Comparison of ENCODE assay signal across 8 mouse cellular contexts in the genomic region with DNA sequence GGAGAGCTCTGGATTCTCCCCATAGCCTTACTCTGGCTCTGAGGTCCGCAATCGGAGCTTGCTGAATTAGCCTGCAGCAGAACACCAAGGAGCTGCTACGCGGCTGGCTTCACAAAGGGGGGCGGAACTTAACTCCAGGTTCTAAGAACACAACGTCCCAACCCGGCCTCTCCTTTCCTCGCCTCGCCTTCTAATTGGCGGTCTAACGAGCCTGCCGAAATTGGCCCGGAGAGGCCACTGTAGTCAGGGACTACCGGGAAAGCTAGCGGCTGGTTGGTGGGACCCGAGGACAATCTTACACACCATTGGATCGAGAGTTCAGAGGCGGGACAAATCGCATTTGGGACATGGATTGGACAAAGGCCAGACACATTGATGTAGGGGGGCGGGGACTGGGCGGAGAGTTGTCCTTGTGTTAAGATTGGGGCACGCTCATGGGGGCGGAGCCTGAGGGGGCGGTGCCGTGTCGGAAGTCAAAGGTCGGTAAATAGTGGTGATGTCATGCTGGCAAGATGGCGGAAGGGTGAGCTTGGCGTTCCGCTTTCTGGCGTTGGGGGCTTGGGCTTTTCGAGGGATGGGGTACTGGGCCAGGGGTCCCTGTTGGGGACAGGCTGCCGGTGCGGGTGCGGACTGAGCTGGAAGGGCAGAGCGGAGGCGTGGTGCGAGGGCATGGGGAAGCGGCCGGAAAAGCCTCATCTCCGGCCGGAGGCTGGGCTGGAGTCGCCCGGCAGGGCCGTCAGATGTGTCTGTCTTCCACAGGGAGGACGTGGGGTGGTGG. TPM values are rescaled to one million over a fixed set of nuclear protein-coding genes. Genes with fewer than 3 reads are reported as not detected.
DNase-seq lines count a peak whose midpoint lies in the region; ATAC-seq and TF ChIP-seq lines count a peak whose summit lies in the region.

TSS of gene Bsdc1 (plus strand) at position 399 of the 778 bp plus-strand sequence.

- peak within 1 kb of the TSS; percentile 84 for H3K4me2 ChIP-seq in embryonic facial prominence, embryonic 13.5 days
- peak within 1 kb of the TSS; percentile 87 for H3K4me2 ChIP-seq in limb, embryonic 12.5 days
- H3K4me2 ChIP-seq in midbrain, embryonic 15.5 days = peak within 1 kb of the TSS; percentile 65

- under 1% methylated on average over 45 of the region's 46 CpGs for WGBS in embryonic facial prominence, embryonic 13.5 days
- WGBS in kidney, adult 2 months = under 1% methylated on average over 46 of the region's 46 CpGs
- under 1% methylated on average over 46 of the region's 46 CpGs for WGBS in limb, embryonic 12.5 days
- under 1% methylated on average over 46 of the region's 46 CpGs for WGBS in midbrain, embryonic 15.5 days
- WGBS in spleen, adult 2 months = under 1% methylated on average over 46 of the region's 46 CpGs

- H3K4me3 ChIP-seq in embryonic facial prominence, embryonic 13.5 days = peak within 1 kb of the TSS; percentile 95
- H3K4me3 ChIP-seq in kidney, adult 2 months (ENCODE audit: insufficient read depth, low read depth, low read length) = peak within 1 kb of the TSS; percentile 72
- H3K4me3 ChIP-seq in limb, embryonic 12.5 days (replicated peaks) = peak within 1 kb of the TSS; percentile 95
- peak within 1 kb of the TSS; percentile 63 for H3K4me3 ChIP-seq in midbrain, embryonic 15.5 days
- peak within 1 kb of the TSS; percentile 79 for H3K4me3 ChIP-seq in spleen, adult 2 months (ENCODE audit: extremely low read depth, insufficient read depth, insufficient read length)

- H3K36me3 ChIP-seq in embryonic facial prominence, embryonic 13.5 days = peaks cover 29% of the 10 kb centered on the region
- H3K36me3 ChIP-seq in kidney, adult 2 months (ENCODE audit: control insufficient read depth, insufficient read depth, low read length) = peaks cover 4% of the 10 kb centered on the region; the same call in 1 of the 2 replicates
- peaks cover 21% of the 10 kb centered on the region for H3K36me3 ChIP-seq in limb, embryonic 12.5 days
- H3K36me3 ChIP-seq in midbrain, embryonic 15.5 days (replicated peaks) = peaks cover 19% of the 10 kb centered on the region
- peaks cover 10% of the 10 kb centered on the region for H3K36me3 ChIP-seq in spleen, adult 2 months (ENCODE audit: control insufficient read depth, insufficient read depth, low read length)

- TF ChIP-seq POLR2A in kidney, adult 2 months (IDR thresholded peaks at IDR 0.05; ENCODE audit: low read depth, low read length) = peak; percentile 82
- TF ChIP-seq POLR2A in spleen, adult 2 months (IDR thresholded peaks at IDR 0.05; ENCODE audit: low read depth, low read length) = peak; percentile 74; the same call in 1 of the 2 replicates

- H3K27me3 ChIP-seq in embryonic facial prominence, embryonic 13.5 days = no peaks in the 10 kb centered on the region
- H3K27me3 ChIP-seq in kidney, adult 2 months (replicated peaks; ENCODE audit: control insufficient read depth, insufficient read depth, low read length) = no peaks in the 10 kb centered on the region
- H3K27me3 ChIP-seq in limb, embryonic 12.5 days = no peaks in the 10 kb centered on the region
- H3K27me3 ChIP-seq in midbrain, embryonic 15.5 days (replicated peaks) = no peaks in the 10 kb centered on the region
- H3K27me3 ChIP-seq in spleen, adult 2 months (ENCODE audit: control insufficient read depth, insufficient read depth, low read length) = no peaks in the 10 kb centered on the region

- H3K9me3 ChIP-seq in embryonic facial prominence, embryonic 13.5 days = no peaks in the 10 kb centered on the region
- H3K9me3 ChIP-seq in limb, embryonic 12.5 days = no peaks in the 10 kb centered on the region
- no peaks in the 10 kb centered on the region for H3K9me3 ChIP-seq in midbrain, embryonic 15.5 days

- ATAC-seq in embryonic facial prominence, embryonic 13.5 days (ENCODE audit: insufficient number of reproducible peaks, insufficient read depth, low FRiP score, low TSS enrichment, low read depth) = peak; percentile 96
- peak; percentile 99 for ATAC-seq in limb, embryonic 12.5 days (ENCODE audit: insufficient number of reproducible peaks, insufficient read depth, low FRiP score, low TSS enrichment, low read depth)
- ATAC-seq in midbrain, embryonic 15.5 days (replicated peaks) = peak; percentile 99

- peak within 1 kb of the TSS; percentile 87 for H3K9ac ChIP-seq in embryonic facial prominence, embryonic 13.5 days
- H3K9ac ChIP-seq in limb, embryonic 12.5 days (replicated peaks) = peak within 1 kb of the TSS; percentile 78
- peak within 1 kb of the TSS; percentile 66 for H3K9ac ChIP-seq in midbrain, embryonic 15.5 days

- TF ChIP-seq CTCF in kidney, adult 2 months (conservative IDR thresholded peaks at IDR 0.05; ENCODE audit: insufficient read depth, insufficient read length, low read depth, low read length) = no peak
- no peak for TF ChIP-seq CTCF in spleen, adult 2 months (IDR thresholded peaks at IDR 0.05; ENCODE audit: extremely low read depth, insufficient read depth, insufficient read length, insufficient replicate concordance)

- peak; percentile 97 for DNase-seq in 3134 (ENCODE audit: extremely low read depth, insufficient read length, low spot score)
- DNase-seq in adrenal gland, postnatal 36 days = peak; percentile 99 to 100
- peak; percentile 100 for DNase-seq in heart, adult 18-20 months
- peak; percentile 100 for DNase-seq in kidney, adult 2 months
- DNase-seq in spleen, adult 2 months (ENCODE audit: low read depth in 1 of 2, low spot score in 2 of 2) = peak; percentile 100

- H3K4me1 ChIP-seq in embryonic facial prominence, embryonic 13.5 days = peaks cover 14% of the 10 kb centered on the region
- peaks cover 4% of the 10 kb centered on the region; the same call in 1 of the 2 replicates for H3K4me1 ChIP-seq in kidney, adult 2 months (ENCODE audit: control insufficient read depth, insufficient read depth, low read length)
- peaks cover 11% of the 10 kb centered on the region for H3K4me1 ChIP-seq in limb, embryonic 12.5 days (replicated peaks)
- peaks cover 12% of the 10 kb centered on the region for H3K4me1 ChIP-seq in midbrain, embryonic 15.5 days
- H3K4me1 ChIP-seq in spleen, adult 2 months (ENCODE audit: control insufficient read depth, insufficient read depth, insufficient read length) = no peaks in the 10 kb centered on the region; the same call in 1 of the 2 replicates

- peak within 1 kb of the TSS; percentile 89 for H3K27ac ChIP-seq in embryonic facial prominence, embryonic 13.5 days
- peak within 1 kb of the TSS; percentile 72 for H3K27ac ChIP-seq in kidney, adult 2 months (ENCODE audit: insufficient read depth, low read depth, low read length)
- peak within 1 kb of the TSS; percentile 89 for H3K27ac ChIP-seq in limb, embryonic 12.5 days
- peak within 1 kb of the TSS; percentile 94 for H3K27ac ChIP-seq in midbrain, embryonic 15.5 days
- H3K27ac ChIP-seq in spleen, adult 2 months (ENCODE audit: insufficient read depth, low read length) = peak within 1 kb of the TSS; percentile 72

RNA-seq across cellular contexts. Expression of gene Bsdc1, which starts in this region (rescaled TPM):
- total RNA-seq in adrenal gland, postnatal 36 days (2021) = 10 to 100 TPM; 58.1 to 69.5 TPM
- 27.6 and 29.9 TPM in 2 replicates for polyA plus RNA-seq in embryonic facial prominence, embryonic 13.5 days (2015; fragmentation: Nextera tagmentation; extraction: Ambion mirVana)
- 10 to 100 TPM; 46.7 to 49.1 TPM for total RNA-seq in heart, adult 18-20 months (2021)
- polyA plus RNA-seq in kidney, adult 2 months (2012; rRNA removed) = 25.3 and 28.7 TPM in 2 replicates
- polyA plus RNA-seq in limb, embryonic 12.5 days (2016; fragmentation: Nextera tagmentation; extraction: Ambion mirVana) = 24.6 and 24.9 TPM in 2 replicates
- 38.6 and 39.9 TPM in 2 replicates for polyA plus RNA-seq in midbrain, embryonic 15.5 days (2015; fragmentation: Nextera tagmentation; extraction: Ambion mirVana)
- 20.3 and 31.5 TPM in 2 replicates for polyA plus RNA-seq in spleen, adult 2 months (2012; rRNA removed)

Comparison
In these comparisons a context has a peak if more than half of its experiments do, and no peak if none do; other contexts are left out.
1. Peak in every context shown above with its lines: DNase-seq, ATAC-seq, H3K4me3 ChIP-seq and H3K27ac ChIP-seq.